Mouse (Mus musculus) heart, embryonic 14.5 days (tissue): ENCODE results near the gene Pkdcc. TPM values are rescaled to one million over a fixed set of nuclear protein-coding genes. Genes with fewer than 3 reads are reported as not detected.

Source experiments
- ATAC-seq: fragments of 200-750 bp; cut with Nextera tagmentation; 2 replicates; pipeline ENCODE4 v1.8.0; 2017; ENCODE audit warnings: low read depth, moderate TSS enrichment; ENCODE audit not compliant: insufficient number of reproducible peaks, insufficient read depth, low FRiP score
- H3K27ac ChIP-seq, 2 experiments: fragments of 200-500 bp in 1 of 2; fragments of 300-500 bp in 1 of 2; sonication (generic) in 1 of 2; replicated peaks in 1 of 2; 2 replicates each; pipeline ENCODE4 v1.5.1; 2012 to 2014; ENCODE audit warnings: low read depth in 2 of 2, low read length in 2 of 2, control low read depth in 1 of 2, mild to moderate bottlenecking in 1 of 2, mixed read lengths in 1 of 2; ENCODE audit not compliant: control insufficient read depth in 1 of 2, insufficient read depth in 1 of 2
- H3K27me3 ChIP-seq: fragments of 300-500 bp; sonication (generic); 2 replicates; pipeline ENCODE4 v1.6.1; 2014; ENCODE audit warnings: mild to moderate bottlenecking, low read length, control low read depth; ENCODE audit not compliant: control insufficient read depth, insufficient read depth
- H3K36me3 ChIP-seq: fragments of 300-500 bp; sonication (generic); 2 replicates; pipeline ENCODE4 v1.6.1; 2014; ENCODE audit warnings: mild to moderate bottlenecking, control low read depth, low read length, mixed read lengths; ENCODE audit not compliant: control insufficient read depth, insufficient read depth
- H3K4me1 ChIP-seq, 2 experiments: fragments of 200-500 bp in 1 of 2; fragments of 300-500 bp in 1 of 2; sonication (generic) in 1 of 2; 2 replicates each; pipeline ENCODE4 v1.6.1; 2012 to 2014; ENCODE audit warnings: low read length in 2 of 2, control low read depth in 1 of 2, mixed read lengths in 1 of 2; ENCODE audit not compliant: control insufficient read depth in 2 of 2, insufficient read depth in 2 of 2
- H3K4me2 ChIP-seq: fragments of 300-500 bp; sonication (generic); 2 replicates; pipeline ENCODE4 v1.6.1; 2014; ENCODE audit warnings: mild to moderate bottlenecking, low read length
- H3K4me3 ChIP-seq, 2 experiments: fragments of 200-500 bp in 1 of 2; fragments of 300-500 bp in 1 of 2; sonication (generic) in 1 of 2; 2 replicates each; pipeline ENCODE4 v1.5.1; 2012 to 2014; ENCODE audit warnings: low read length in 2 of 2, mild to moderate bottlenecking in 2 of 2, control low read depth in 1 of 2, low read depth in 1 of 2, moderate library complexity in 1 of 2; ENCODE audit not compliant: control insufficient read depth in 1 of 2, insufficient read depth in 1 of 2
- H3K9ac ChIP-seq: fragments of 300-500 bp; sonication (generic); 2 replicates; pipeline ENCODE4 v1.6.1; 2014; ENCODE audit warnings: mild to moderate bottlenecking, low read length
- H3K9me3 ChIP-seq: fragments of 300-500 bp; sonication (generic); 2 replicates; pipeline ENCODE4 v1.6.1; 2016; ENCODE audit warnings: low read length, control low read depth; ENCODE audit not compliant: control insufficient read depth
- WGBS: fragments of 180-500 bp; shearing (Covaris S2); extraction: QIAGEN DNeasy Blood & Tissue Kit; methylation state at CpG from one replicate; pipeline ENCODE4 v1.1.7; 2014; 5-methylcytosine and 5-hydroxymethylcytosine counted together
- polyA plus RNA-seq: library from polyadenylated mRNA; unstranded; fragments of >200 nt; fragmentation: Nextera tagmentation; extraction: Ambion mirVana; gene quantifications from 2 replicates; pipeline ENCODE4 v1.2.1, GENCODE M21; 2014

Pkdcc gene
- polyA plus RNA-seq, 1 experiment from 2014 or later = 20.2 TPM

DNA sequence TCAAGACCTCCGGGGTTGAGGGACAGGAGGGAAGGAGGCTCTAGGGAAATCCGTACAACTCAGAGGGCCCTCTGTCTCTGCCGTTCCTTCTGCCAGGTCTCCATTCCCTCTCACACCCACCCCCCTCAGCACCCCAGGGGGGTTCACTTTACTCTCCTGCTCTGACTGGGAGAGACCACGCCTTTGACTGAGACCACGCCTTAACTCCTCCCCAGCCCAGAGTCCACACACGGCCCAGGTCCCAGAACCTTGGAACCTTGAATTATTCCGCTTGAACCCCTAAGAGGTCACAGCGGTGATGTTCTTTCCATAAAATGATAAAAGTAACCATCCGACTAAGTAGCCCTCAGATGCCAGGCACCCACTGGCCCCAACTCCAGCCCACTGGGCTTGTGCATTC lies 58.5 kb downstream of the Pkdcc start:
- Histone ChIP-seq H3K4me1 (peaks cover 36% of the 10 kb centered on the region in 2 experiments), H3K4me3 (no peak overlapping the region), H3K36me3 (no peaks in the 10 kb centered on the region), H3K9me3 (no peaks in the 10 kb centered on the region), H3K4me2 (peak overlapping the region; percentile 45), H3K27me3 (no peaks in the 10 kb centered on the region), H3K9ac (no peak overlapping the region), H3K27ac (no peak overlapping the region)
- WGBS = 23% methylated on average over 9 of the region's 9 CpGs
- no peak for ATAC-seq

DNA sequence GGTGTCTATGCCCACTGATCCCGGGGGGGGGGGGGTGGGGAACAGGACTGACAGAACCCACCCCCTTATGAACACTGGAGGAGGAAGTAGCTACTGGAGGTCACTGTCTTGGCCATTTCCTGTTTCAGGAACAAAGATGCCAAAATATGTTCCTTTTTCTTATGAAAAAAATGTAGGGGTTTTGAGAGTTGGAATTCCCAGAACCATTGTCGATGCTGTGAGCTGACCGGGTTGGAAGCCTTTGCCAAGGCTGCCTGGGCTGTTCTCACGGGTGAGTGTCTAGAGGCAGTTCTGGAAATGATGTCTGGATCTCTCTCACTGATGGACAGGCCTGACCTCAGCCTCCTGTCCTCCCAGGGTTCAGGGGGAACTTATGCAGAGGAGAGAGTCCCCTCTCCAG lies 59.0 kb downstream of the Pkdcc start:
- 34% methylated on average over 4 of the region's 4 CpGs for WGBS
- Histone ChIP-seq H3K9me3 (no peaks in the 10 kb centered on the region), H3K36me3 (no peaks in the 10 kb centered on the region), H3K9ac (no peak overlapping the region), H3K4me3 (no peak overlapping the region), H3K27ac (no peak overlapping the region), H3K4me1 (peaks cover 40 to 41% of the 10 kb centered on the region in 2 experiments), H3K4me2 (peak overlapping the region; percentile 45), H3K27me3 (no peaks in the 10 kb centered on the region)
- no peak for ATAC-seq

Other genes with a start within 250 kb of the Pkdcc start
- gene Eml4, start 135.6 kb downstream of the Pkdcc start, polyA plus RNA-seq = 16.9 and 20.7 TPM in 2 replicates